9 mouse cellular contexts compared by ENCODE assay signal in the genomic region with DNA sequence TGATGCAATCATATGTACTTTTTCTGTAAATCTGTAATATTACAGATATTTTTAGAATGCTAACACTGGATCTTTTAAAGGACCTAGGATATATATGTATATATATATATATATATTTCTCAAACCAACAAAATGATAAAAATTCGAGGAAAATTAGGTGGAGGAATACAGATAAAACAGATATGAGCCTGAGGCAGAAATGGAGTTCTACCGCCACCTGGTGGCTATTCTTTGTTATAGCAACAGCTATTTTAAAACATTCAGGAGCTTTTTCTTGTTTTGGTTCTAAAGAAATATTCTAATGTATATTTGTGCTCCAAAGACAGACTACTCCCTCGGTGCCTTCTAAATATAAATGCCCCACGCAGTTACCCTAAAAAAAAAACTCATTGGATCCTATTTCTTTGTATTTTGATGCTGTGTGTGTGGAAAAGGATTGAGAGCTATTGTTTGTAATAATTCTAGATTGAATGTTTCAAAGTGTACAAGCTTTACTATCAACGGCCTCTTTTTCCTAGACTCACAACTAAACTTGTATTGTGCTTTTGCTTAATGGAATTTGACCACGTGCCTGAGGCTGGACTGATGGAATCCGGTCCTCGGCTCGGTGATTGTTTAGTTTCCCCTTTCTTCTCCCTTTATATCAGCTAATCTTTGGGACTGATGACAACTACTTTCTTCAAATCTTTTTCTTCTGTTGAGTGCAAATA. TPM values are rescaled to one million over a fixed set of nuclear protein-coding genes. Genes with fewer than 3 reads are reported as not detected.
DNase-seq lines count a peak whose midpoint lies in the region; ATAC-seq and TF ChIP-seq lines count a peak whose summit lies in the region.
"Had no signal": no experiment of that assay in that cellular context is flagged by ENCODE, and none has a peak within 500 bp of the region (broad histone marks: within the 10 kb centered on the region; RNA-seq: fewer than 3 reads in every experiment).

No protein-coding gene starts in this region.

- peak; percentile 87 for TF ChIP-seq CTCF in kidney, postnatal 0 days (IDR thresholded peaks at IDR 0.05; ENCODE audit: low read depth)
- peak; percentile 74 to 94 for TF ChIP-seq CTCF in CH12.LX (conservative IDR thresholded peaks at IDR 0.05 in 1 of 2, IDR thresholded peaks at IDR 0.05 in 1 of 2; ENCODE audit: low read depth in 2 of 2, low read length in 2 of 2)

- H3K36me3 ChIP-seq in kidney, postnatal 0 days (ENCODE audit: insufficient read depth, low read length): no peaks in the 10 kb centered on the region
- no peaks in the 10 kb centered on the region for H3K36me3 ChIP-seq in kidney, embryonic 16.5 days (ENCODE audit: insufficient read depth, low read length)
- H3K36me3 ChIP-seq in CH12.LX (replicated peaks in 1 of 2; ENCODE audit: control insufficient read depth in 1 of 2, insufficient read depth in 1 of 2, low read length in 1 of 2): no peaks in the 10 kb centered on the region
- no peaks in the 10 kb centered on the region for H3K36me3 ChIP-seq in hindbrain, embryonic 12.5 days

- DNase-seq in kidney, postnatal 0 days (ENCODE audit: low spot score): peak; percentile 70
- peak; percentile 56 for DNase-seq in CH12.LX (ENCODE audit: extremely low read depth)
- DNase-seq in R1 (ENCODE audit: low read depth, low spot score): peak; percentile 33
- DNase-seq in retina, postnatal 7 days (ENCODE audit: low read depth, low spot score): peak; percentile 9
- DNase-seq in testis, postnatal 10 days (ENCODE audit: low spot score): no peak
- no peak for DNase-seq in layer of hippocampus, adult 8-10 months (ENCODE audit: low spot score in 2 of 2)

- peak; percentile 98 for TF ChIP-seq RAD21 in CH12.LX (IDR thresholded peaks at IDR 0.05; ENCODE audit: low read depth, low read length)

- ATAC-seq in kidney, postnatal 0 days (replicated peaks; ENCODE audit: low FRiP score, low read depth): no peak
- no peak for ATAC-seq in kidney, embryonic 16.5 days (ENCODE audit: low FRiP score, low TSS enrichment)
- peak; percentile 21; the same call in 1 of the 2 replicates for ATAC-seq in hindbrain, embryonic 12.5 days (ENCODE audit: low FRiP score)

- H3K9ac ChIP-seq in kidney, postnatal 0 days (ENCODE audit: low read depth, low read length): no peak overlapping the region
- no peak overlapping the region for H3K9ac ChIP-seq in kidney, embryonic 16.5 days (replicated peaks; ENCODE audit: low read length)
- H3K9ac ChIP-seq in CH12.LX (ENCODE audit: insufficient read depth, low read depth): no peak overlapping the region; the same call in 1 of the 2 replicates
- no peak overlapping the region for H3K9ac ChIP-seq in hindbrain, embryonic 12.5 days

- 32% methylated on average over 9 of the region's 9 CpGs for WGBS in kidney, postnatal 0 days
- 30% methylated on average over 9 of the region's 9 CpGs for WGBS in kidney, embryonic 16.5 days
- WGBS in hindbrain, embryonic 12.5 days: 25% methylated on average over 9 of the region's 9 CpGs

- no peak for TF ChIP-seq EP300 in CH12.LX (IDR thresholded peaks at IDR 0.05; ENCODE audit: low read length)

- no peak overlapping the region for H3K4me3 ChIP-seq in kidney, postnatal 0 days (replicated peaks; ENCODE audit: low read depth, low read length)
- H3K4me3 ChIP-seq in kidney, embryonic 16.5 days (ENCODE audit: low read length): no peak overlapping the region
- no peak overlapping the region for H3K4me3 ChIP-seq in CH12.LX (replicated peaks in 1 of 3; ENCODE audit: low read depth in 2 of 3, low read length in 2 of 3, poor library complexity in 1 of 3)
- no peak overlapping the region for H3K4me3 ChIP-seq in hindbrain, embryonic 12.5 days

- H3K4me2 ChIP-seq in kidney, postnatal 0 days (ENCODE audit: low read length): no peak overlapping the region
- H3K4me2 ChIP-seq in kidney, embryonic 16.5 days (replicated peaks; ENCODE audit: low read depth, low read length): no peak overlapping the region
- no peak overlapping the region for H3K4me2 ChIP-seq in CH12.LX (ENCODE audit: insufficient read depth, low read depth, poor library complexity, severe bottlenecking)
- peak overlapping the region; percentile 29 for H3K4me2 ChIP-seq in hindbrain, embryonic 12.5 days (replicated peaks)

- in situ Hi-C loops in CH12.LX (cut with MboI; ENCODE audit: low pct_ligation_motif_present, low pct_unique_long_range_greater_than_20kb, low sequenced_read_pairs): no loop called here

- no peaks in the 10 kb centered on the region for H3K4me1 ChIP-seq in kidney, postnatal 0 days (replicated peaks; ENCODE audit: insufficient read depth, low read length)
- H3K4me1 ChIP-seq in kidney, embryonic 16.5 days (ENCODE audit: insufficient read depth, low read length): no peaks in the 10 kb centered on the region
- H3K4me1 ChIP-seq in CH12.LX (ENCODE audit: control insufficient read depth in 1 of 2, insufficient read depth in 2 of 2): peaks cover 0 to 9% of the 10 kb centered on the region in 2 experiments; a peak in 2 of 4 replicates
- H3K4me1 ChIP-seq in hindbrain, embryonic 12.5 days: peaks cover 5% of the 10 kb centered on the region

- dilution Hi-C loops in CH12.LX (cut with MboI; ENCODE audit: extremely low pct_ligation_motif_present, extremely low pct_unique_long_range_greater_than_20kb, low sequenced_read_pairs): no loop called here

- no peaks in the 10 kb centered on the region for H3K79me2 ChIP-seq in CH12.LX (replicated peaks; ENCODE audit: control insufficient read depth, extremely low read depth, insufficient read depth, poor library complexity, severe bottlenecking)

- no peaks in the 10 kb centered on the region for H3K9me3 ChIP-seq in kidney, postnatal 0 days (replicated peaks; ENCODE audit: low read length)
- H3K9me3 ChIP-seq in kidney, embryonic 16.5 days (ENCODE audit: low read length): no peaks in the 10 kb centered on the region
- no peaks in the 10 kb centered on the region for H3K9me3 ChIP-seq in CH12.LX (replicated peaks; ENCODE audit: low read length)
- H3K9me3 ChIP-seq in hindbrain, embryonic 12.5 days (replicated peaks): no peaks in the 10 kb centered on the region

- no peaks in the 10 kb centered on the region for H3K27me3 ChIP-seq in kidney, postnatal 0 days (ENCODE audit: insufficient read depth, low read length)
- H3K27me3 ChIP-seq in kidney, embryonic 16.5 days (ENCODE audit: insufficient read depth, low read length): no peaks in the 10 kb centered on the region
- H3K27me3 ChIP-seq in CH12.LX (replicated peaks): no peaks in the 10 kb centered on the region
- no peaks in the 10 kb centered on the region for H3K27me3 ChIP-seq in hindbrain, embryonic 12.5 days

- no peak overlapping the region for H3K27ac ChIP-seq in kidney, postnatal 0 days
- no peak overlapping the region for H3K27ac ChIP-seq in kidney, embryonic 16.5 days (ENCODE audit: low read length)
- no peak overlapping the region for H3K27ac ChIP-seq in CH12.LX (ENCODE audit: insufficient read depth, low read depth)
- no peak overlapping the region for H3K27ac ChIP-seq in hindbrain, embryonic 12.5 days
- H3K27ac ChIP-seq: macrophage had no signal

- TF ChIP-seq POLR2A in CH12.LX (IDR thresholded peaks at IDR 0.05; ENCODE audit: low read depth, low read length): no peak

TF ChIP-seq in CH12.LX, 34 proteins besides CTCF, POLR2A, EP300 and RAD21:
- TF ChIP-seq IRF4 (IDR thresholded peaks at IDR 0.05; ENCODE audit: low read depth, low read length) (no peak), CHD2 (IDR thresholded peaks at IDR 0.05; ENCODE audit: low read length) (no peak), ZKSCAN1 (IDR thresholded peaks at IDR 0.05; ENCODE audit: borderline replicate concordance, low read depth, low read length) (no peak), ZC3H11A (IDR thresholded peaks at IDR 0.05; ENCODE audit: low read depth, low read length) (peak; percentile 88), HCFC1 (IDR thresholded peaks at IDR 0.05; ENCODE audit: low read depth, low read length) (no peak), CHD1 (IDR thresholded peaks at IDR 0.05; ENCODE audit: low read depth, low read length) (no peak), USF1 (IDR thresholded peaks at IDR 0.05; ENCODE audit: low read depth, low read length) (no peak), MXI1 (IDR thresholded peaks at IDR 0.05; ENCODE audit: low read depth, low read length) (no peak), MYC (IDR thresholded peaks at IDR 0.05; ENCODE audit: low read depth, low read length) (peak; percentile 32; the same call in 1 of the 2 replicates), TCF12 (IDR thresholded peaks at IDR 0.05; ENCODE audit: low read depth, low read length) (no peak), MAX (IDR thresholded peaks at IDR 0.05; ENCODE audit: low read length) (no peak), GABPA (IDR thresholded peaks at IDR 0.05; ENCODE audit: insufficient replicate concordance, low read depth, low read length) (no peak), MAFK (IDR thresholded peaks at IDR 0.05; ENCODE audit: insufficient replicate concordance, low read length) (no peak), MAZ (IDR thresholded peaks at IDR 0.05; ENCODE audit: low read depth, low read length) (no peak), ELF1 (IDR thresholded peaks at IDR 0.05; ENCODE audit: low read depth, low read length) (no peak), ZMIZ1 (IDR thresholded peaks at IDR 0.05; ENCODE audit: low read depth, low read length) (no peak), NELFE (IDR thresholded peaks at IDR 0.05; ENCODE audit: low read depth, low read length) (no peak), NRF1 (IDR thresholded peaks at IDR 0.05; ENCODE audit: low read depth, low read length) (no peak), SMC3 (IDR thresholded peaks at IDR 0.05; ENCODE audit: low read depth, low read length) (peak; percentile 91), USF2 (conservative IDR thresholded peaks at IDR 0.05; ENCODE audit: low read depth, low read length) (no peak), TBP (conservative IDR thresholded peaks at IDR 0.05; ENCODE audit: low read depth, low read length) (no peak), JUND (conservative IDR thresholded peaks at IDR 0.05; ENCODE audit: low read depth, low read length) (peak; percentile 61), KAT2A (IDR thresholded peaks at IDR 0.05; ENCODE audit: insufficient replicate concordance, low read length) (no peak), UBTF (IDR thresholded peaks at IDR 0.05; ENCODE audit: low read depth, low read length) (no peak), JUN (IDR thresholded peaks at IDR 0.05; ENCODE audit: insufficient read depth, low read depth, low read length) (no peak)

RNA-seq across cellular contexts. Expression of gene A730009L09Rik, which starts 44.8 kb away (rescaled TPM):
- not detected in 2 replicates for polyA plus RNA-seq in kidney, postnatal 0 days (2015; fragmentation: Nextera tagmentation; extraction: Ambion mirVana)
- polyA plus RNA-seq in kidney, embryonic 16.5 days (2015; fragmentation: Nextera tagmentation; extraction: Ambion mirVana): not detected in 2 replicates
- total RNA-seq in CH12.LX (2012; rRNA removed): not detected in 2 replicates
- total RNA-seq in CH12.LX (2014; rRNA removed): not detected in 2 replicates
- polyA plus RNA-seq in CH12.LX (2012; ENCODE audit: insufficient read length, low read depth): not detected in 2 replicates
- polyA plus RNA-seq in hindbrain, embryonic 12.5 days (2016; fragmentation: Nextera tagmentation; extraction: Ambion mirVana): not detected in 2 replicates
- under 1 TPM; 0.18 to 0.55 (median 0.42) TPM for total RNA-seq in layer of hippocampus, adult 8-10 months (2022)
- polyA plus RNA-seq: macrophage had no signal

Comparison
In these comparisons a context has a peak if more than half of its experiments do, and no peak if none do; other contexts are left out.
1. DNase-seq: peak in kidney, postnatal 0 days (single experiment), CH12.LX (single experiment), R1 (single experiment) and retina, postnatal 7 days (single experiment); none in testis, postnatal 10 days (single experiment) and layer of hippocampus, adult 8-10 months (0 of 2).